Mouse (Mus musculus): ENCODE results near the gene Fam3b.

The Fam3b gene

DNA sequence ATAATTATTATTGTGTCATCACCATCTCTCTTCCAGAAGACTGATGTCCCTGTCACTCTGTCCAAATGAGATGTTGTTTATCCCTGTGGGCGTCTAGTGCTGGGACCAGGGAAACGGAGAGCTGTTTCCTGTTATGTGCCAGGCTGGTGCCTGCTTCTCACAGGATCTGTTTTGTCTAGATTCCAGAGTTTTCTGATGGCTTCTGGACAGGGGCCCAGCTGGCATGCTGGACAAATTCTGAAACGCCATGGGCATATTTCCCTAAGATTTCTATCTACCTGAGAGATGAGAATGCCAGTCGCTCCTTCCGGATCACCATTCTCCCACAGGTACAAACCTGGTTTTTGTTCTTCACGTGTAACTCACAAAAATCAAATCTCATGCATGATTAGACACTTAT lies 92.9 kb downstream of the Fam3b start:
- no peak for DNase-seq (ENCODE audit: low read depth, low spot score)

Data from ES-CJ7 (cell line).